Mouse (Mus musculus) ES-E14 (cell line): ENCODE measurements at regions not wholly inside any gene's neighbourhood (a gene's known extent, or its start where the extent isn't known, plus 50 kb on each side); places are given as distances from the start of the nearest gene placed in this dataset.

Source experiments
- MAFK ChIP-seq: IDR thresholded peaks from 2 replicates; pipeline ENCODE4 v1.6.1; 2014; ENCODE audit warnings: mild to moderate bottlenecking, low read depth, low read length, inconsistent platforms; ENCODE audit not compliant: insufficient read depth
- ZC3H11A ChIP-seq: IDR thresholded peaks from 2 replicates; pipeline ENCODE4 v1.6.1; 2012; ENCODE audit warnings: low read depth, mild to moderate bottlenecking, inconsistent platforms, low read length, borderline replicate concordance
- ZNF384 ChIP-seq: IDR thresholded peaks from 2 replicates; pipeline ENCODE4 v1.6.1; 2012; ENCODE audit warnings: low read depth, low read length, inconsistent platforms

DNA sequence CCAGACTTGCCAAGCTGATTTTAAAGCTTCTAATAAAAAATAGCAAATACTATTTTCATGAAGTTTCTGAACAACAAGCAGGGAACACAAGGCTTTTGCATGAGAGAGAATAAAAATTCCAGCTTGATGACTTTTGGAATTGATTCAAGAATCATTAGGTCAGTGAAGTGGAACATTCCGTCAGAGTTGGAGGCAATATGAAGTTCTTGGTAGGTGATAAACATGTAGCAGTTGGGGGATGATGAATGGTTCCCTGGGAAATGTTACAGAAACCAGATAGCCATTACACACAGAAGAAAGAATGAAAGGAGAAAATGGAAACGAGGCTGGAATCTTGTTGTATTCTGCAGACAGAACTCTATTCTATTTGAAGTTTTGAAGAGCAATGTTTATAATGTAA lies 221.8 kb downstream of the Antxr2 start:
- TF ChIP-seq ZC3H11A (no peak), MAFK (no peak), ZNF384 (no peak)
